10 mouse cellular contexts compared by ENCODE assay signal in genomic region chr11:121794591-121795199, GRCm38 (mm10). TPM values are rescaled to one million over a fixed set of nuclear protein-coding genes. Genes with fewer than 3 reads are reported as not detected.
DNase-seq lines count a peak whose midpoint lies in the region; ATAC-seq and TF ChIP-seq lines count a peak whose summit lies in the region.
"Had no signal": no experiment of that assay in that cellular context is flagged by ENCODE, and none has a peak within 500 bp of the region (broad histone marks: within the 10 kb centered on the region; RNA-seq: fewer than 3 reads in every experiment).

No protein-coding gene starts in this region.

- peak; percentile 87 for ATAC-seq in heart, embryonic 16.5 days (replicated peaks; ENCODE audit: extremely low read depth, insufficient read depth, low FRiP score)

- intact Hi-C loops in left cerebral cortex, adult 2 months (cut with DNase I): no loop called here

- TF ChIP-seq CTCF in left cerebral cortex, adult 2 months (IDR thresholded peaks at IDR 0.05): no peak

- in situ Hi-C loops in ES-E14 (cut with MboI; ENCODE audit: low sequenced_read_pairs in 2 of 2, unreplicated experiment in 2 of 2): no loop called here

- no peaks in the 10 kb centered on the region for H3K36me3 ChIP-seq in ES-E14 (ENCODE audit: control insufficient read depth, insufficient read depth, low read length, poor library complexity, severe bottlenecking)
- no peaks in the 10 kb centered on the region for H3K36me3 ChIP-seq in heart, embryonic 16.5 days (ENCODE audit: control insufficient read depth, insufficient read depth)

- no peaks in the 10 kb centered on the region for H3K4me1 ChIP-seq in ES-E14 (ENCODE audit: control insufficient read depth in 2 of 2, insufficient read depth in 2 of 2, low read length in 2 of 2, poor library complexity in 1 of 2)
- H3K4me1 ChIP-seq in heart, embryonic 16.5 days (ENCODE audit: control insufficient read depth, insufficient read depth, low read length): peaks cover 20% of the 10 kb centered on the region

- no peak overlapping the region for H3K9ac ChIP-seq in ES-E14 (ENCODE audit: insufficient read depth, low read depth, low read length, poor library complexity, severe bottlenecking)
- no peak overlapping the region for H3K9ac ChIP-seq in heart, embryonic 16.5 days (ENCODE audit: low read length)

- no peaks in the 10 kb centered on the region for H3K27me3 ChIP-seq in heart, embryonic 16.5 days (ENCODE audit: control insufficient read depth, insufficient read depth, low read length)

- no peak for DNase-seq in ES-E14 (ENCODE audit: low read depth, low spot score)
- DNase-seq in embryo, embryonic 10 days (ENCODE audit: low spot score): peak; percentile 65
- peak; percentile 87 to 91 for DNase-seq in lung, adult 18-20 months
- no peak for DNase-seq in right cerebral cortex, postnatal 36 days (ENCODE audit: low spot score in 2 of 2)
- no peak for DNase-seq in B cell, adult 2 months
- no peak for DNase-seq in left cerebral cortex, adult 2 months (ENCODE audit: extremely low spot score in 1 of 2, low spot score in 2 of 2)
- no peak for DNase-seq in thymus, postnatal 4 days

- WGBS in heart, embryonic 16.5 days: 35% methylated on average over 6 of the region's 6 CpGs

- H3K9me3 ChIP-seq in ES-E14 (ENCODE audit: control insufficient read depth, insufficient read depth, low read depth, low read length): no peaks in the 10 kb centered on the region
- no peaks in the 10 kb centered on the region for H3K9me3 ChIP-seq in heart, embryonic 16.5 days (replicated peaks; ENCODE audit: control insufficient read depth, low read length)

- H3K4me3 ChIP-seq in ES-E14 (ENCODE audit: insufficient read depth in 1 of 2, low read depth in 1 of 2, low read length in 2 of 2, poor library complexity in 1 of 2, severe bottlenecking in 1 of 2): no peak overlapping the region
- H3K4me3 ChIP-seq in heart, embryonic 16.5 days (ENCODE audit: low read length): no peak overlapping the region
- H3K4me3 ChIP-seq in left cerebral cortex, adult 2 months: no peak overlapping the region

- no peak overlapping the region for H3K27ac ChIP-seq in ES-E14 (ENCODE audit: insufficient read depth, low read depth, low read length, poor library complexity, severe bottlenecking)
- H3K27ac ChIP-seq in heart, embryonic 16.5 days (ENCODE audit: low read length): peak overlapping the region; percentile 28
- no peak overlapping the region for H3K27ac ChIP-seq in left cerebral cortex, adult 2 months

- no peak overlapping the region for H3K4me2 ChIP-seq in heart, embryonic 16.5 days (ENCODE audit: low read depth, low read length)

TF ChIP-seq in ES-E14, 5 proteins besides CTCF, POLR2A, EP300 and RAD21:
- no peak for TF ChIP-seq ZNF384 (IDR thresholded peaks at IDR 0.05; ENCODE audit: low read depth, low read length)
- no peak for TF ChIP-seq HCFC1 (IDR thresholded peaks at IDR 0.05; ENCODE audit: borderline replicate concordance, insufficient read depth, low read length)
- TF ChIP-seq ZC3H11A (IDR thresholded peaks at IDR 0.05; ENCODE audit: borderline replicate concordance, low read depth, low read length): no peak
- TF ChIP-seq MAFK (IDR thresholded peaks at IDR 0.05; ENCODE audit: insufficient read depth, low read depth, low read length): 0 out of 2 replicates have a peak, but pooled peaks have one; percentile 19
- TF ChIP-seq CHD2 (IDR thresholded peaks at IDR 0.05; ENCODE audit: low read depth, low read length): no peak

RNA-seq across cellular contexts. Expression of gene Ptchd3, which starts 35.4 kb away (rescaled TPM):
- total RNA-seq in ES-E14 (2012; rRNA removed): 0.58 and 0.95 TPM in 2 replicates
- 0.13 and 0.21 TPM in 2 replicates for polyA plus RNA-seq in heart, embryonic 16.5 days (2015; fragmentation: Nextera tagmentation; extraction: Ambion mirVana)
- total RNA-seq in left cerebral cortex, adult 2 months (2021): not detected
- total RNA-seq: layer of hippocampus, adult 18-20 months had no signal
- polyA plus RNA-seq: spleen, adult 2 months had no signal

Comparison
In these comparisons a context has a peak if more than half of its experiments do, and no peak if none do; other contexts are left out.
1. DNase-seq: peak in embryo, embryonic 10 days (single experiment) and lung, adult 18-20 months (2 of 2); none in ES-E14 (single experiment), right cerebral cortex, postnatal 36 days (0 of 2), B cell, adult 2 months (0 of 2), left cerebral cortex, adult 2 months (0 of 2) and thymus, postnatal 4 days (single experiment).